Mouse (Mus musculus) stomach, postnatal 0 days (tissue): ENCODE results near the gene Srd5a1. TPM values are rescaled to one million over a fixed set of nuclear protein-coding genes. Genes with fewer than 3 reads are reported as not detected.
"Not testable (repeated sequence)": the region's sequence is repeated elsewhere in the genome, so short reads cannot be mapped to it uniquely, and the experiment has no call there.

Source experiments
- ATAC-seq: fragments of 200-750 bp; cut with Nextera tagmentation; 2 replicates; pipeline ENCODE4 v1.8.0; 2017; ENCODE audit not compliant: low FRiP score, low TSS enrichment
- DNase-seq: peaks from one replicate; pipeline ENCODE4 v3.0.0-alpha.2; 2016; ENCODE audit warnings: low spot score
- H3K27ac ChIP-seq: fragments of 300-500 bp; sonication (generic); replicated peaks from 2 replicates; pipeline ENCODE4 v1.5.1; 2014; ENCODE audit warnings: mild to moderate bottlenecking, control low read depth
- H3K27me3 ChIP-seq: fragments of 300-500 bp; sonication (generic); 2 replicates; pipeline ENCODE4 v1.6.1; 2014; ENCODE audit warnings: low read length; ENCODE audit not compliant: control insufficient read depth, insufficient read depth
- H3K36me3 ChIP-seq: fragments of 300-500 bp; sonication (generic); 2 replicates; pipeline ENCODE4 v1.6.1; 2014; ENCODE audit warnings: low read length, mixed read lengths; ENCODE audit not compliant: control insufficient read depth, insufficient read depth
- H3K4me1 ChIP-seq: fragments of 300-500 bp; sonication (generic); replicated peaks from 2 replicates; pipeline ENCODE4 v1.6.1; 2014; ENCODE audit warnings: antibody characterized with exemption; ENCODE audit not compliant: control insufficient read depth, insufficient read depth
- H3K4me2 ChIP-seq: fragments of 300-500 bp; sonication (generic); replicated peaks from 2 replicates; pipeline ENCODE4 v1.6.1; 2014; ENCODE audit warnings: low read depth, mild to moderate bottlenecking, control low read depth, moderate library complexity
- H3K4me3 ChIP-seq: fragments of 300-500 bp; sonication (generic); 2 replicates; pipeline ENCODE4 v1.5.1; 2014; ENCODE audit warnings: low read depth, low read length, control low read depth
- H3K9ac ChIP-seq: fragments of 300-500 bp; sonication (generic); 2 replicates; pipeline ENCODE4 v1.6.1; 2014; ENCODE audit warnings: mild to moderate bottlenecking, low read length, control low read depth, mixed read lengths
- H3K9me3 ChIP-seq: fragments of 300-500 bp; sonication (generic); 2 replicates; pipeline ENCODE4 v1.6.1; 2016; ENCODE audit warnings: low read length; ENCODE audit not compliant: control insufficient read depth
- CTCF ChIP-seq: IDR thresholded peaks from 2 replicates; pipeline ENCODE4 v1.5.1; 2016; ENCODE audit warnings: antibody characterized with exemption, low read depth, mild to moderate bottlenecking, moderate library complexity
- EP300 ChIP-seq: optimal IDR thresholded peaks from 2 replicates; pipeline ENCODE3; 2016; ENCODE audit warnings: antibody characterized with exemption
- WGBS: fragments of 180-500 bp; shearing (Covaris S2); extraction: QIAGEN DNeasy Blood & Tissue Kit; methylation state at CpG from one replicate; pipeline ENCODE4 v1.1.7; 2014; 5-methylcytosine and 5-hydroxymethylcytosine counted together
- polyA plus RNA-seq: library from polyadenylated mRNA; unstranded; fragments of >200 nt; fragmentation: Nextera tagmentation; extraction: Ambion mirVana; gene quantifications from 2 replicates; pipeline ENCODE4 v1.2.1, GENCODE M21; 2015

The Srd5a1 gene
- polyA plus RNA-seq, 1 experiment from 2014 or later: 29.4 TPM

DNA sequence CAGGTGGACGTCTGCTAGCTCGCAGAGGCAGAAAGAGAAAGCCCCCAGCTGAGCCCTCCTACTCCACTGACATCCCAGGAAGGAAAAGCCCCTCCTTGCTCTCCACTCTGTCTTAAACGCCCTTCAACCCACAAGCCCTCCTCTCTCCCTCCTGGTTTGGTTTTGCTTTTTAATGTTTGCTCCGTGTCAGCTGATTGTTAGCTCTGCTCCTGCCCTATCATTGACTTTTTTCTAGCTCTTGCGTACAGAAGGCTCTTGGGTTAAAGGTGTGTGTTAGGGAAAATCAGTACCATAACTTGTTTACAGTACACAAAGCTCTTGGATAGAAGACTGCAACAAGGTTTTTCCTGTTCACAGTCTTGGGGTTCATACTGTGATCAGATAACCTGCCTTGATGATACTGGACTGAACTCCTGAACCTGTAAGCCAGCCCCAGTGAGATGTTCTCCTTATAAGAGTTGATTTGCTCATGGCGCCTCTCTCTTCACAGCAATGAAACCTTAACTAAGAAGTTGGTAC, 26.9 kb upstream of the Srd5a1 start:
- H3K36me3 ChIP-seq: peaks cover 13% of the 10 kb centered on the region; the same call in 1 of the 2 replicates
- ATAC-seq (0 out of 2 replicates have a peak, but pooled peaks have one; percentile 8), DNase-seq (no peak)
- H3K27ac ChIP-seq: no peak overlapping the region
- TF ChIP-seq CTCF: no peak
- no peak for TF ChIP-seq EP300
- no peaks in the 10 kb centered on the region for H3K27me3 ChIP-seq
- WGBS: 59% methylated on average over 6 of the region's 6 CpGs
- H3K9me3 ChIP-seq: no peaks in the 10 kb centered on the region
- no peaks in the 10 kb centered on the region for H3K4me1 ChIP-seq
- H3K9ac ChIP-seq: no peak overlapping the region
- H3K4me2 ChIP-seq: no peak overlapping the region
- no peak overlapping the region for H3K4me3 ChIP-seq

DNA sequence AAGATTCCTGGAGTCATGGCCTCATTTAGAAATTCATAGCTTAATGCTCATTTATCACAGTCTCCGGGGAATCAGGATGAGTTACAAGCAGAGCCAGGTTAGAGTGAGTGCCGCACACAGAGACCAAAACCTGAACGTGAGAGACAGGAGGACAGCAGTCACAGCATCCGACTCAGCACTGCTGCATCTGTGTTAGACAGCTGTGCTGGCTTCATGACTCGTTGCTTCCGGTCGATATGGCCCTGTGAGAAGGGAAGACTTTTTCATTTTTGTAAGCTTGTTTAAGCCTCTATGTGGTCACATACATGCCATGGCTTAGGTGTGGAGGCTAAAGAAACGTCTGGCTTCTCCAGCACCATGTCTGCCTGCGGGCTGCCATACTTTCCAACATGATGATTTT, 26.4 kb upstream of the Srd5a1 start:
- DNase-seq (no peak), ATAC-seq (no peak)

DNA sequence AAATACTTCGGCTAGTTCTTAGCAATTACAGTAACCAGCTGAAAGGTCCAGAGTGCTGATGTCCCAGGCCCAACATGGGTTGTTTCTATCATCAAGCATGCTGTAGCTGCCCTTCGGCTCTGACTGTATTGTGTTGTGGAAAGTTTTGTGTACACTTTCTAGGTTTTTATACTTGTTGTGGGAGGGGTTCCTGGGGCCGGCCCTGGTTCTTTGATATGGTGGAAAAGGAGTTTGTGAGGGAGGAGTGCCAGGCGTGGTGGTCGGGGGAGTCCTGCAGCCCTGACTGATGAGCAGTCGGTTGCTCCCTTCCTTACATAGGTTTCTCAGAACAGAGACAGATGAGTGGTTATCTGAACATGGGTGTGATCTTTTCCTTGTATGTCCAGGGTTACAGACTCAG, 25.6 kb upstream of the Srd5a1 start:
- TF ChIP-seq EP300 (no peak), CTCF (no peak)
- Histone ChIP-seq H3K4me1 (no peaks in the 10 kb centered on the region), H3K9me3 (no peaks in the 10 kb centered on the region), H3K9ac (no peak overlapping the region), H3K27ac (no peak overlapping the region), H3K27me3 (no peaks in the 10 kb centered on the region), H3K4me2 (no peak overlapping the region), H3K4me3 (no peak overlapping the region), H3K36me3 (peaks cover 19% of the 10 kb centered on the region)
- DNase-seq (no peak), ATAC-seq (no peak)
- whole genome bisulfite sequencing: 60% methylated on average over 6 of the region's 6 CpGs

More for the DNA sequence above, 26.4 kb upstream of the Srd5a1 start:
- Histone ChIP-seq H3K9ac (no peak overlapping the region), H3K27me3 (no peaks in the 10 kb centered on the region), H3K4me3 (no peak overlapping the region), H3K27ac (no peak overlapping the region), H3K4me1 (no peaks in the 10 kb centered on the region), H3K9me3 (no peaks in the 10 kb centered on the region), H3K4me2 (no peak overlapping the region), H3K36me3 (peaks cover 15% of the 10 kb centered on the region; the same call in 1 of the 2 replicates)
- 77% methylated on average over 9 of the region's 9 CpGs for WGBS
- TF ChIP-seq EP300: no peak
- TF ChIP-seq CTCF: no peak

- Histone ChIP-seq H3K4me1 (no peaks in the 10 kb centered on the region), H3K4me2 (no peak overlapping the region), H3K9ac (no peak overlapping the region), H3K27me3 (no peaks in the 10 kb centered on the region), H3K27ac (no peak overlapping the region), H3K36me3 (peaks cover 23% of the 10 kb centered on the region), H3K9me3 (no peaks in the 10 kb centered on the region), H3K4me3 (no peak overlapping the region)
- ATAC-seq: no peak
- 60% methylated on average over 3 of the region's 3 CpGs for WGBS
- no peak for TF ChIP-seq EP300
- no peak for TF ChIP-seq CTCF
- no peak for DNase-seq
These were observed 25.1 kb upstream of the Srd5a1 start for GRCm38 (mm10) chr13:69636375-69636774.

DNA sequence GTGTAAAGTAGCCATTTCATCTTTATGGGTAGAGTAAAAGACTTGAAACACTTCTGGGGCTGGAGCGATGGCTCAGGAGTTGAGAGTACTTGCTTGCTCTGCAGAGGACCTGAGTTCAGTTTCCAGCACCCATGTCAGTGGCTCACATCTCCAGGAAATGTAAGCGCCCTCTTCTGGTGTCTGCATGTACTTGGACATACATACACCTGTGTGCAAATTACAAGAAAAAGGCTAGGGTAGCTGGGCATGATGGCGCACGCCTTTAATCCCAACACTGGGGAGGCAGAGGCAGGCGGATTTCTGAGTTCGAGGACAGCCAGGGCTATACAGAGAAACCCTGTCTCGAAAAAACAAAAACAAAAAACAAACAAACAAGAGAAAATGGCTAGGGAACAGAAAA, 24.6 kb upstream of the Srd5a1 start:
- not testable (repeated sequence) for ATAC-seq, H3K27ac ChIP-seq, H3K9ac ChIP-seq, H3K4me1 ChIP-seq, H3K9me3 ChIP-seq, H3K4me2 ChIP-seq, H3K4me3 ChIP-seq, DNase-seq, H3K27me3 ChIP-seq
- WGBS: 96% methylated on average over 7 of the region's 7 CpGs
- peaks cover 27% of the 10 kb centered on the region for H3K36me3 ChIP-seq

GRCm38 (mm10) chr13:69633988-69634387, 22.7 kb upstream of the Srd5a1 start:
- Histone ChIP-seq H3K27me3 (no peaks in the 10 kb centered on the region), H3K4me3 (no peak overlapping the region), H3K27ac (no peak overlapping the region), H3K9ac (no peak overlapping the region), H3K4me2 (no peak overlapping the region), H3K36me3 (peaks cover 37% of the 10 kb centered on the region), H3K9me3 (no peaks in the 10 kb centered on the region), H3K4me1 (no peaks in the 10 kb centered on the region)
- DNase-seq: no peak
- 85% methylated on average over 2 of the region's 2 CpGs for WGBS
- ATAC-seq: no peak
- TF ChIP-seq EP300: no peak
- TF ChIP-seq CTCF: no peak
